Mouse (Mus musculus) embryo, embryonic 9.5 days (tissue): Measurements from ENCODE around the gene Taf9.

Experiments used
- DNase-seq: peaks from one replicate; pipeline ENCODE4 v3.0.0-alpha.2; 2017; ENCODE audit errors: extremely low spot score

Taf9 gene

DNA sequence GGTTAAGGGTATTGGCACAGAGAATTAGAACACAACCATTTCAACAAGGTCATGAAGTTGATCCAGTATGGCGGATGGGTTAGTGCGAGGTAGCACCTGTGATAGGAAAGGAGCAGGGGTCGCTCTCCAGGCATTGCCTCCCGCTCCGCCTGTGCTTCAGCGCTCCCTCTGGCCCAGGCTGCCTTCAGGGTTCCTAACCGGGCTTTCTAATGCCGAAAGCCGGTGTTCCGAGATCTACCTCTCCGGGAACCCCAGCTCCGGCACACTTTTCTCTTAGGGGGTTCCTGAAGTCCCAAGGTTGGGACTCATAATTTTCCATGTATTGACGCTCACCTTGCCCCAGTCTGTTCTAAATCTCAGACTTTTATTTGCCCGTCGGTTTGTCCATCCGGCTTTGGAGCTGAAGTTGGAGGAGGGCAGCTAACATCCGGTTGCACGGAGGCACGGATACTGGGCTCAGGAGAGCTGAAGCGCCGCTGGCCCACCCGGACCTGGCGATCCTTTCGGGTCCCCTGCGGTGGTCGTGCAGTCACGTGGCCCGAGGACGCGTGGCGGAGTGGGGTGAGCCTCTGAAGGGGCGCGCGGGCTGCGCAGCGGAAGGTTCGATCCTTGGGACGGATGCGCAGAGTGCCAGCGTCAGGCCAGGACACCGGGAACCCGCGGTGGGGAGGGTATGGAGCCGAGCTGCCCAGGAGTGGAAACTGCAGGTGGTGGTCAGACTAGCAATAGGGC is 18.1 kb downstream of the Taf9 start, which contains the start of gene Ccdc125:
Gene Ccdc125, plus strand, starts transcription at position 427 of the 732 bp plus-strand sequence.
- DNase-seq: peak; percentile 67

DNA sequence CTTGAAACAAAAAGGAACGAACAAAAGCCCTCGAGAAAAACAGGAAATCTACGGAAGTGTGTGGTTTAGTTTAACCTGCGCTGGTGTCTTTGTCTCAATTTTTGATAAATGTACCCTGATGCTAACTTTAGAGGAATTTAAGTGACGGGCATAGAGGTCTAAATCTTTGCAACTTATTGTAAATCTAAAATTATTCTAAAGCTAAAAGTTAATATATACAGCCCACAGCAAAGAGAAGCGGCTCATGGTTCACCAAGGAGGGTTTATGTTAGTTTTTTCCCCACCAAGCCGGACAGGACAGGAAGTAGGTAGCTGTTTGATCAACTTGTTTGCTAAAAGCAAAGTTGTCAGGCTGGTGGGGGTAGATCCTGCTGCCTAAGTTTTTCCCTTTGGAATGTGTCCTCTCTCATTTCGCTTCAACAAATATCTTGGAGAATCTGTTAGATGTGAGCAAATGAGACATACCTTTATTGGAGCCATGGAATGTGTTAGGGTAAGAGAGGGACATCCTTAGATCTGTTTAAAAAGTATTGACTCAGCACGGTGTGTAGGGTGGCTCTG is 18.9 kb downstream of the Taf9 start:
- no peak for DNase-seq

DNA sequence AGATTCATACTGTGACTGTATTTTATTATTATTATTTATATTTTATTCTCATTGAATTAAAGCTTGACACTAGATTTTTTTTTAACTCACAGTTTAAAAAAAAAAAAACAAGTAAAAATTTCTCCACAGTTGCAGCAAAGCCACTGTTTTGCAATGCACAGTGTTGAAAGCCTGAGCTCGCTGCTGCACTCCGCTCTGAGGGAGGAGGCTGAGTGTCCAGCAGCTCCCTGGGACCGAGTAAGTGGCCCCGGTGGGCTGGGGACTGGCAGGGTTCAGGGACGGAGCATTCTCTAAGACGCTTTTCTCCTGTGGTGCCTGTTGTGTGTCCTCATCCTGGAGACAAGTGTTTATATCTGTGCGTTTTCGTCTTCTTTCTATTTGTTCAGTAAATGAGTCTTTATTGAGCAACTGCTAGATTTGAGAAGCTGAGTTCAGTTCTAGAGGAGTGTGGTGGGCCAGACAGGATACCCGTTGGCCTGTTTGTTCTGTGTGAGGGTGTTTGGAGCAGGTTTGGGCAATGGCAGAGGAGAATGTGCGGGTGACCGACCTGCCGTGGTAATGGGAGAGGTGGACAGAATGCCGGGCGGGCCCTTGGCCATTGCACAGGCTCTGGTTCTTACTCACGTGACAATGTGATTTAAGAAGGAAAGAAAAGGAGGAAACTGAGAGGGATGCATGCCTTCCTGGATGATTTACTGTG is 24.7 kb downstream of the Taf9 start:
- DNase-seq: no peak

DNA sequence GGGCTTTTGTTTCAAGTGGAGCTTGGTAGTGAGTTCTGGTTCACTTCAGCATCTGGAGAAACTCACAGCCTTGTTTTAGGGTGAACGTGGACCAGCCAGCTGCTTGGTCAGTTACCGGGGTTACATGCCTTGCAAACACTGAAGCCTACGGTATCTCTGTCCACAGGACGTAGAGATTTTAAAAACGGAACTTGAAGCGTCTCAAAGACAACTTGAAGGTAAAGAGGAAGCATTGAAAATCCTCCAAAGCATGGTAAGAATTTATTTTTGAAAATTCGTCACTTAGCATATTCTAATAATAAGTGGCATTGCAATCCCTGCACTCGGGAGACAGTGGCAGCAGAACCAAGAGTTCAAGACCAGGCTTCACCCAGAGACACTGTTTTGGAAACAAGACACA is 30.2 kb downstream of the Taf9 start:
- no peak for DNase-seq

DNA sequence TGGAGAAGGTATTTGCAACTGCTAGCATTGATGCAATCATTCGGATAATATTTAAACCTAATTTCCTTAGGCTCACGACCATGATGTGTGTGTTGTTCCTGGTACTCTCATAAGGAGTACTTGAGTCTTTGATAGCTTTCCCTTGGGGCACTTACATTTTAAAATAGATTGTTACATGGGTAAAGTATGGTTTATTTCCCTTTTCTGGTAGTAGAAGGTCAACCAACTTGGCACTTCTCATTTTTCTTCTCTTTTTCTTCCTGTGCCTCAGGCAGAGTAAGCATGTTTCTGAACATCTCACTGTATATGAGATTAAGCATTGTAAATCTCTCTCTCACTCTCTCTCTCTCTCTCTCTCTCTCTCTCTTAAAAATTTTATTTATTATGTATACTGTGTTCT is 31.5 kb downstream of the Taf9 start:
- no peak for DNase-seq

DNA sequence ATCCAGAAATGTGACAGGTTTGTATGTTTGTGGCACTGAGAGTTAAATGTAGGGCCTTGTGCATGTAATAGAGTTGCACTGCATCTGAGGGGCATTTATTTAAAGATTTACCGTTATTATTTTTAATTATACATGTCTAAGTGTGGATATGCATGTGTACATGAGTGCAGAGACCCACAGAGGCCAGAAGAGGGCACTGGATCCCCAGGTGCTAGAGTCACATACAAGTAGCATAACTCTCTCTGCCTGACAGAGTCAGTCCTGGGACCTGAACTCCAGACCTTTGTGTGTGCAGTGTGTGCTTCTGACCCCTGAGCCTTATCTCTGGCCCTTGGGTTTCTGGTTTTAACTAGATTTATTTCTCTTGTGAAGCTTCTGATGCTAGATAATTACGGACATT is 33.0 kb downstream of the Taf9 start:
- no peak for DNase-seq

DNA sequence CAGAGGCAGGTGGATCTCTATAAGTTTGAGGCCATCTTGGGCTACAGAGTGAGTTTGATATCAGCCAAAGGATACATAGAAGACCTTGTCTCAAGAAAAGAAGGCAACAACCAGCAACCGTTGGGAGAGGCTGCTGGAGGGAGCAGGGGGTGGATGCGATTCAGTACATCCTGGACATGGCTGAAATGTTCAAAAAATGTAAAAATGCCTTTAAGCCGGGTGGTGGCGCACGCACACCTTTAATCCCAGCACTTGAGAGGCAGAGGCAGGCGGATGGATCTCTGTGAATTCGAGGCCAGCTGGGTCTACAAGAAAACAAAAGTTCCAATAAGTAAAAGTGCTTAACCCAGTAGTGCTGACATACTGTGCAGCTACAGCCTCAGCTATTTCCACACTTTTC is 36.1 kb downstream of the Taf9 start:
- DNase-seq: no peak

DNA sequence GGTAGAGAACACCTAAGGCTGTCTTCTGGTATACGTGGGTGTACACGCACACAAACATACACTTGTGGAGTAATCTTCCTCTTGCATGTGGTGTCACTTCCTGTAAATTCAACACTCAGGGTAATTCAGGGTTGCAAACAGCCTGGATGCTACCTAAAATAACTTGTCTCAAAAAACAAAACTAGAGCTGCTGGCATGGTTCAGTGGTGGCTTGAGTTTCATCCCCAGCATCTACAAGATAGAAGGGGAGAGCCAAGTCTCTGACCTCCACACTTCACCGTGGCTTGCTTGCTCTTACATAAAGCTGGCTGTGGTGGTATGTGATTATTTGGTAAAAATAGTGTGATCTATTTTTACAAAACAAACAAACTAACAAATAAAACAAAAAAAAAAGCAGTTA is 46.2 kb downstream of the Taf9 start:
- DNase-seq: no peak

DNA sequence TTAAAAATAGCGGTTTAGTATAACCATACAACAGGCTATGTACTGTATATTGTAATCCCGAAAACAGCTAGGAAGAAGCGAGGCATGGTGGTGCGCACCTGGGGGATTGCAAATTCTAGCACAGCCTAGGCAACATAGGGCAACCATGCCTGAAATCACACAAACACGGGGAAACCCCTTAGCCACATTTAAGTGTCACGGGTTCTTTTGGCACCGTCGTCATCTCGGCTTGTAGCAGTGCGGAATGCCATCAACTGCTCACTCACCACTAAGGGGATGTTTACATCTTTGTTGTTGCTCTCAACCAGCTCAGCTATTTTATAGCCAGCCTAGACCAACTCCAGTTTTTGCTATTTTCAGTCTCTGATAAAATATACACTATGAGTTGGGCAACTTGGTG is 47.5 kb downstream of the Taf9 start:
- DNase-seq: no peak

DNA sequence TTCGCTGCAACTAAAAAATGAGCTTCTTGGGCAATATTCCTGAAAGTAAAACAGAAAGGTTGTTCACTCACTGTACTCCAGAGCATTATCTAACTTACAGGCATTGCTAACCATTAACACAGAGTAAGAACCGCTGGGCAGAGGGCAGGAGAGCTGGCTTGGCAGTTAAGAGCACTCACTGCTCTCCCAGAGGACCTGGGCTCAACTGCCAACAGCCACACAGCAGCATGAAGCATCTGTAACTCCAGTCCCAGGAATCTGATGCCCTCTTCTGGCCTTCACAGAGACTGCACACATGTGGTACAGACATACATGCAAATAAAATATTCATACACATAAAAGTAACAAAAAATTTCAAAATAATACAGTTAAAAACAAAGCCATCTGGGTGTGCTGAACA is 52.1 kb downstream of the Taf9 start:
- no peak for DNase-seq
